Mouse (Mus musculus) neural tube, embryonic 14.5 days (tissue): ENCODE measurements at regions not wholly inside any gene's neighbourhood (a gene's known extent, or its start where the extent isn't known, plus 50 kb on each side); places are given as distances from the start of the nearest gene placed in this dataset.

ENCODE experiments used
- ATAC-seq: fragments of 200-750 bp; cut with Nextera tagmentation; 2 replicates; pipeline ENCODE4 v1.8.0; 2017; ENCODE audit warnings: low read depth, mild to moderate bottlenecking, moderate TSS enrichment, moderate library complexity
- H3K27ac ChIP-seq: fragments of 300-500 bp; sonication (generic); 2 replicates; pipeline ENCODE4 v1.5.1; 2014; ENCODE audit warnings: low read depth, mild to moderate bottlenecking, control low read depth, low read length, moderate library complexity, mixed read lengths
- H3K27me3 ChIP-seq: fragments of 300-500 bp; sonication (generic); 2 replicates; pipeline ENCODE4 v1.6.1; 2014; ENCODE audit warnings: low read length; ENCODE audit not compliant: control insufficient read depth, insufficient read depth
- H3K36me3 ChIP-seq: fragments of 300-500 bp; sonication (generic); 2 replicates; pipeline ENCODE4 v1.6.1; 2014; ENCODE audit warnings: low read length, mixed read lengths; ENCODE audit not compliant: control insufficient read depth, insufficient read depth
- H3K4me1 ChIP-seq: fragments of 300-500 bp; sonication (generic); 2 replicates; pipeline ENCODE4 v1.6.1; 2014; ENCODE audit warnings: low read length; ENCODE audit not compliant: control insufficient read depth, insufficient read depth
- H3K4me2 ChIP-seq: fragments of 300-500 bp; sonication (generic); 2 replicates; pipeline ENCODE4 v1.6.1; 2014; ENCODE audit warnings: mild to moderate bottlenecking, low read depth, low read length, control low read depth
- H3K4me3 ChIP-seq: fragments of 300-500 bp; sonication (generic); 2 replicates; pipeline ENCODE4 v1.5.1; 2014; ENCODE audit warnings: low read depth, low read length, control low read depth, mixed read lengths
- H3K9ac ChIP-seq: fragments of 300-500 bp; sonication (generic); replicated peaks from 2 replicates; pipeline ENCODE4 v1.6.1; 2014; ENCODE audit warnings: low read depth, mild to moderate bottlenecking, control low read depth, low read length, mixed read lengths
- H3K9me3 ChIP-seq: fragments of 300-500 bp; sonication (generic); 2 replicates; pipeline ENCODE4 v1.6.1; 2016; ENCODE audit warnings: low read length; ENCODE audit not compliant: control insufficient read depth
- WGBS: fragments of 180-500 bp; shearing (Covaris S2); extraction: QIAGEN DNeasy Blood & Tissue Kit; methylation state at CpG from one replicate; pipeline ENCODE4 v1.1.7; 2014; 5-methylcytosine and 5-hydroxymethylcytosine counted together

DNA sequence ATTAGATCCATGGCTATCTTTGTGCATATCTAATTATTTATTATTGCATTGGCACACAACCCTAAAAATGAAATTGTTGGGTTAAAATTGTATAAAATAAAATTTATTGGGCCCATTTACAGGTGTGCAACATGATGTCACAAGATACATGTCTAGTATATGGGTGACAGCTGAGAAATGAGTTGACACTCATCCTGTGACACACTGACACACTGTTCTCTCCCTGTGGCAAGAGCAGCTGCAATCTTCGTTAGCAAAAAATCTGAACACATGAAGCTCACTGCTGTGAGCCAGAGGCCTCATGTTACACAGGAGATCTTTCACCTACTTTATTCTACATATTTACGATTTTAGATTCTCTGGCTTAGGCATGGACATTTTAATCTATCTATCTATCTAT, 170.6 kb downstream of the Mex3b start:
- 47% methylated on average over 2 of the region's 2 CpGs for WGBS
- no peak for ATAC-seq
- H3K4me3 ChIP-seq: no peak overlapping the region
- H3K4me1 ChIP-seq: no peaks in the 10 kb centered on the region
- no peaks in the 10 kb centered on the region for H3K27me3 ChIP-seq
- no peak overlapping the region for H3K4me2 ChIP-seq
- no peak overlapping the region for H3K9ac ChIP-seq
- no peak overlapping the region for H3K27ac ChIP-seq
- H3K9me3 ChIP-seq: no peaks in the 10 kb centered on the region
- no peaks in the 10 kb centered on the region for H3K36me3 ChIP-seq

DNA sequence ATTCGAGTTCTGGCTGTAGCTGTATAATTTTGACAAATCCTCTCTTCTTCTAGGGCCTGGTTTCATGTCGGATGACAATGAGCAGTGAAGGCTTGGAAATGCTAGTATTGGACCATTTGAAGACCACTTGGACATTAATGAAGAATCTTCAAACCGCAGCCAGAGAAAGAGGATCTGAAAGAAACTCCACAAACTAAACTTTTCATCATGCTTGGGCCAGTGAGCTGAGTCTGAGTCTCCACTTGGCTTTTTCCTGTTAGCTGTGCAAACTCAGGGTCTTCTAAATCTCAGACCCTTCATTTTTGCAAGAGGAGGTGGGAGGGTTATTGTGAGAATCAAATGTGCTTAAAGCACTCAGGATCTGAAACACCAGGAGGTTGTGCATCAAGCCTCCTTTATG, 176.6 kb downstream of the Mex3b start:
- ATAC-seq: no peak
- Histone ChIP-seq H3K27ac (no peak overlapping the region), H3K36me3 (no peaks in the 10 kb centered on the region)

DNA sequence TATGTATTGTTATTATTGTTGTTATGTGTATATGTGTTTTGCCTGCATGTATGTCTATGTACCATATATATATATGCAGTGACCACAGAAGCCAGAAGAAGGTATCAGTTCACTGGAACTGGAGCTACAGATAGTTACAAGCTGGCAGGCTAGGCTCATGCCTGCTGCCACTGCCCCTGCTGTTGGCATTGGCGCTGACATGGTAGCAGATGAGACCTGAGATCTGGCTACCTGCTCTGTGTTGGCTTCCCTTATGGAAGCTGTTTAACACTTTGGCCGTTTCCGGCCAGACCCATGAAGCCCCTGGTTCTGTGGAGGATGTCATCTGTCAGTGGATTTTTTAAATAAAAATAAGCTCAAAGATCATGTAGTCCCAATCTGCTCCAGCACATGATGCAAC, 178.1 kb downstream of the Mex3b start:
- WGBS: 94% methylated on average over 3 of the region's 3 CpGs
- Histone ChIP-seq H3K9ac (no peak overlapping the region), H3K9me3 (no peaks in the 10 kb centered on the region), H3K4me3 (no peak overlapping the region), H3K4me1 (no peaks in the 10 kb centered on the region), H3K27ac (no peak overlapping the region), H3K36me3 (no peaks in the 10 kb centered on the region), H3K27me3 (no peaks in the 10 kb centered on the region), H3K4me2 (no peak overlapping the region)
- no peak for ATAC-seq

More for the DNA sequence above, 176.6 kb downstream of the Mex3b start:
- WGBS: 93% methylated on average over 3 of the region's 3 CpGs
- H3K4me2 ChIP-seq: no peak overlapping the region
- H3K9me3 ChIP-seq: no peaks in the 10 kb centered on the region
- H3K4me1 ChIP-seq: no peaks in the 10 kb centered on the region
- H3K4me3 ChIP-seq: no peak overlapping the region
- no peak overlapping the region for H3K9ac ChIP-seq
- no peaks in the 10 kb centered on the region for H3K27me3 ChIP-seq

DNA sequence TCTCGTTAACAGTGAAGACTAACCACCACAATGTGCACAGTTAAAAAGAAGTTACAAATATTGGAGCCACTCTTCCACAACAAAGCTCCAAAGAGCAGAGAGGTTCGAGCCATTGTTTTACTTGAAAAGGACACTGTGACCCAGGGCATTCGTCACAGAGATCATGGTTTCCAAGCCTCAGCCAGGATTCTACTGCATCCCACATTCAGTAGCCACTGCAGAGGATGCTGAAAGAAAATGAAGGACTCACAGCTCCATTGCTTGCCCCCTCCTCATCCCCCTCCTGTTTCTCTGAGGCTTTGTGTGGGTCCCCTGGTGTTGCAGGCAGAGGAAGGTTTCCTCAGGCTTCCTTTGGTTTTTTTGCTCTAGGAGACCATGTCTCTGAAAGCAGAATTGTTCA, 182.9 kb downstream of the Mex3b start:
- Histone ChIP-seq H3K4me1 (no peaks in the 10 kb centered on the region), H3K36me3 (no peaks in the 10 kb centered on the region), H3K27me3 (no peaks in the 10 kb centered on the region), H3K4me3 (no peak overlapping the region), H3K9me3 (no peaks in the 10 kb centered on the region), H3K9ac (no peak overlapping the region), H3K4me2 (no peak overlapping the region), H3K27ac (no peak overlapping the region)
- 15% methylated on average over 3 of the region's 3 CpGs for WGBS
- no peak for ATAC-seq

DNA sequence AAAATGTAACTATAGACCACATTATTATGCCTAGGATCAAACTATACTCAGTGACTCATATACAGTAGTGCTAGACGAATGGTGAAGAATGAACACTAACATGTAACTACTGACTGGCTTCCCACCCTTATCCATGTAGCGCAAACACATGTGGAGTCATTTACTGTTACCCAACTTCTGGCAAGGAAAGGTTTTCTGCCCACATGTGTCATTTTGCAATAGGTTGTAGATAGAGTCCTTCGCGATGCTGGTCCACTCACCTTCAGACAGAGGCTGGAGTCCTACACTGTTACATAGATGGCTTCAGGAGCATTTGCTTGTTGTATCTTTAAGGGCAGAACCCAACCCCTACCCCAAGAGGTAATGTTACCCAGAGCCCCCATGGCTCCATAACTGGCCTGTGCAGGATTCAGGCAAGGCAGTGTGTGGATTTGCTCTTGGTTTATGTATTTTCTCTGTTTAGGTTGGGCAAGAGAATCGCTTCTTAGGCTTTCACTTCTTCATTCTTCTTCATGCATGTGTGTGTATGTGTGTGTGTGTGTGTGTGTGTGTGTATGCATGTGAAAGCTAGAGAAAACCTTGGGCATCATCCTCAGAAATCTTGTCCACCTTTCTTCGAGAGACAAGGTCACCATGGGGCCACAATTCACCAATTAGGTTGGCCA, 183.8 kb downstream of the Mex3b start:
- no peaks in the 10 kb centered on the region for H3K27me3 ChIP-seq
- H3K4me1 ChIP-seq: no peaks in the 10 kb centered on the region
- 94% methylated on average over 6 of the region's 6 CpGs for WGBS
- no peaks in the 10 kb centered on the region for H3K36me3 ChIP-seq
- no peak for ATAC-seq
- H3K9me3 ChIP-seq: no peaks in the 10 kb centered on the region
- H3K4me3 ChIP-seq: no peak overlapping the region
- no peak overlapping the region for H3K9ac ChIP-seq
- H3K4me2 ChIP-seq: no peak overlapping the region
- H3K27ac ChIP-seq: no peak overlapping the region

DNA sequence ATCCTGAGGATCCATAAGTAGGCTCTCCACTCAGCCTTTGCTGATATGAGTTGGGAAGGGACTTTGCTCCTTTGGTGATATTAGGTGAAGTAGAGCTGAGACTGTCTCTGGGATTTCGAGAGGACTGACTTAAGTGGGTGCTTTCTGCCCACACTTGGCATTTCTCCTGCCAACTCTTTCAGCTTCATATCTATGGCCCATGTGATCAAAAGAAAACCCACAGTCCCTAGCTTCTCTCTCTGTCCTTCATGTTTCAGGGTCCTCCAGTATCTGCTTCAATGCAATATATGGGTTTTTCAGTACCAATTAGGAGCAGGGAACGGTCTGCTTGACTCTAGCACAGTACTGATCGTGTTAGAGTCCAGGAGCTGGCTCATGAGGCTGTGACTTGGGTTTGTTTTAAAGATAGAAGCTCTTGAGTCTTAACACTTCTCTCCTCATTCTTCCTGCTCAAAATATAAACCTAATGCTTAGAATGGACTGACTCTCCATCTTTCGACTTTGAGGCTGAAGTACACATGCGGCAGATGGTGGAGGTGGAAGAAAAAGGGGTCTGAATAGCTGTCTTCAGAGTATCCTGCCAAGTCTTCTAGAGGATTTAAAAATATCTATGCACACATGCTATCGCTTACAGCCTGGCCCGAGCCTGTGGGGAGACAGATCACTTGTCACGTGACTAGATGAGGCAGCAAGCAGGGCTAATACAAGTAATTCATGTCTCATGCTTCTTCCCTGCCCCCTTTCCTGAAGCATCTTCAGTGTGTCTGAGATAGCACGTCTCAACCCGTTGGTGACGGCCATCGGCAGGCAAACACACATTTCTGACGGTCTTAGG, 189.2 kb downstream of the Mex3b start:
- no peak overlapping the region for H3K4me2 ChIP-seq
- ATAC-seq: no peak
- no peak overlapping the region for H3K9ac ChIP-seq
- WGBS: 89% methylated on average over 13 of the region's 13 CpGs
- no peak overlapping the region for H3K27ac ChIP-seq
- H3K9me3 ChIP-seq: no peaks in the 10 kb centered on the region
- H3K4me3 ChIP-seq: no peak overlapping the region
- no peaks in the 10 kb centered on the region for H3K36me3 ChIP-seq
- no peaks in the 10 kb centered on the region for H3K27me3 ChIP-seq
- no peaks in the 10 kb centered on the region for H3K4me1 ChIP-seq

DNA sequence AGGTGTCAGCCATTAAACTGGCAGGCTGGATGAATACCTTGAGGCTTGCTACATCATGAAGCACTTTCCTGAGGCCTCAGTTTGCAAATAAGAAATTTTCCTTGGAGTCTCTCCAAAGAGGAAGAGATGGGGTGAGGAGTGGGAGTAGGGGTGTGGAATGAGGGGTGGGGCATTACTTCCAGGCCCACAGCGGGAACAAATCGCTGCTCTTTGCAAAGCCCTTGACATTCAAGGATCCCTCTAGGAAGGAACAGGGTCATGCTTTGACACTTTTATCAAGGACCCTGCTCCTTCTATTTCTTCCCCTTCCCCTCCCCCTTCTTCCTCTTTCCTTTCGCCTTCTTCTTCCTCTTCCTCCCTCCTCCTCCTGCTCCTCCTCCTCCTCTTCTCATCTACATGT, 193.2 kb downstream of the Mex3b start:
- Histone ChIP-seq H3K9me3 (no peaks in the 10 kb centered on the region), H3K9ac (no peak overlapping the region), H3K4me1 (no peaks in the 10 kb centered on the region), H3K27ac (no peak overlapping the region), H3K36me3 (no peaks in the 10 kb centered on the region), H3K27me3 (no peaks in the 10 kb centered on the region), H3K4me3 (no peak overlapping the region), H3K4me2 (no peak overlapping the region)
- WGBS: 28% methylated on average over 3 of the region's 3 CpGs
- ATAC-seq: no peak

DNA sequence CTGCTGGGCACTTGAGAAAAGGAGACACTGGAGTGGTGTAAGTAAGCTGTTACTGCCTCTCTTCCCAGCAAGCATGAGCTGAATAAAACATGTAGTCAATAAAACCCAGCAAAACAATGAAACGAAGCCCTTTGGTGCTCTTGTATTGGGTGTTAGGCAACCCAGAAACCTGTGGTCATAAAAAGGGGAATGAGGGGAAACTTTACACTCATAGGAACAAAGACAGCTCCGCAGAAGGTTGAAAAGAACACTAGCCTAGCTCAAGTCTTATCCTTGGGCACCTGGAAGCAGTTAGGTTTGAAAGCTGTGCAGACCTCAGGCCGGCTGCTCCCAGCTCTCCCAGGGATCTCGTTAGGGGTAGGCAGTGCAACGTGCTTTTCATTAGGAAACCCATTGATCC, 193.6 kb downstream of the Mex3b start:
- no peaks in the 10 kb centered on the region for H3K9me3 ChIP-seq
- H3K36me3 ChIP-seq: no peaks in the 10 kb centered on the region
- no peak for ATAC-seq
- no peaks in the 10 kb centered on the region for H3K27me3 ChIP-seq
- no peak overlapping the region for H3K4me2 ChIP-seq
- H3K9ac ChIP-seq: no peak overlapping the region
- no peak overlapping the region for H3K27ac ChIP-seq
- H3K4me1 ChIP-seq: no peaks in the 10 kb centered on the region
- H3K4me3 ChIP-seq: no peak overlapping the region
- WGBS: 9% methylated on average over 5 of the region's 5 CpGs

DNA sequence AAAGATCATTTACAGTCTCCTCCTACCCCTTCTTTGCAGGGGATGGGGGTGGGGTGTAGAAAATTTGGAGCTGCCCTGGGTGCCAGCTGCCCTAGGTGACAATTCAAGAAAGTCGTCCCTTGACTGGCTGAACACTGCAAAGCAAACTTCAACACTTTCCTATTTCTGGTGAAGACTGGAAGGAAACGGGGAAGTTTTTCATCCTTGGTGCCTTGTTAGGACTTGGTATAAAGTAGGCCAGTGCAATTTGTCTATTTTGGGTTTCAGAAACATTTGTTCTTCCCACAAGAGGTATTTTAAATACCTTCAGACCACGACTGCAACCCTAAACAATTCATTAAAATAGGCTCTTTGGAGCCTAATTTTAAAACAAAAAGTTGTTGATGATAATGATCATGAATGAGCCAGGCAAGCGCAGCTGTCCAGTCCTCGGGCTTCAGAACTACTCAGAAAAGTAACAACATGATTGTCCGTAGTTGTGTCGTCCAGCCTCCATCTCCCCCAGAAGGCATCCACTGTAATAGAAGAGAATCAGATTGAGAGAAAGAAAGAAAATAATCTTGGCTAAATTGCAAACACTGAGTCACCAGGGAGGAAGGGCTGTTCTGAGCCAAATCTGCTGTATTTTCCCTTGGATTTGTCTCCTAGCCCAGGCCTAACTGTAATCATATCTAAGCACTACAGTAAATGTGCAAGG, 194.2 kb downstream of the Mex3b start:
- H3K9me3 ChIP-seq: no peaks in the 10 kb centered on the region
- H3K27ac ChIP-seq: no peak overlapping the region
- H3K9ac ChIP-seq: no peak overlapping the region
- WGBS: 64% methylated on average over 7 of the region's 7 CpGs
- no peaks in the 10 kb centered on the region for H3K36me3 ChIP-seq
- no peak for ATAC-seq
- H3K4me2 ChIP-seq: no peak overlapping the region
- no peaks in the 10 kb centered on the region for H3K27me3 ChIP-seq
- no peak overlapping the region for H3K4me3 ChIP-seq
- H3K4me1 ChIP-seq: no peaks in the 10 kb centered on the region
